Mouse (Mus musculus) myocyte (in vitro differentiated cells): ENCODE results near the gene Sphk1. TPM values are rescaled to one million over a fixed set of nuclear protein-coding genes. Genes with fewer than 3 reads are reported as not detected.

Experiments used
- H3K27me3 ChIP-seq: one replicate; pipeline ENCODE4 v1.6.1; 2011; ENCODE audit not compliant: control insufficient read depth, insufficient read depth, insufficient read length
- H3K36me3 ChIP-seq: one replicate; pipeline ENCODE4 v1.6.1; 2011; ENCODE audit not compliant: control insufficient read depth, insufficient read depth
- H3K4me2 ChIP-seq: one replicate; pipeline ENCODE4 v1.6.1; 2011; ENCODE audit warnings: low read depth, control low read depth
- H3K4me3 ChIP-seq: one replicate; pipeline ENCODE4 v1.5.1; 2011; ENCODE audit warnings: mild to moderate bottlenecking, control low read depth, moderate library complexity
- H3K79me2 ChIP-seq: one replicate; pipeline ENCODE4 v1.6.1; 2011; ENCODE audit not compliant: control insufficient read depth, insufficient read depth
- H3ac ChIP-seq: one replicate; pipeline ENCODE4 v1.6.1; 2011; ENCODE audit not compliant: control insufficient read depth, insufficient read length
- CEBPB ChIP-seq: IDR thresholded peaks from 2 replicates; pipeline ENCODE4 v1.6.1; 2011; ENCODE audit warnings: mild to moderate bottlenecking, moderate library complexity; ENCODE audit not compliant: poor library complexity, insufficient read depth, severe bottlenecking
- E2F4 ChIP-seq: IDR thresholded peaks from one replicate; pipeline ENCODE4 v1.6.1; 2011; ENCODE audit warnings: mild to moderate bottlenecking, control low read depth, moderate library complexity; ENCODE audit not compliant: insufficient read depth
- MAX ChIP-seq: IDR thresholded peaks from one replicate; pipeline ENCODE4 v1.6.1; 2011; ENCODE audit warnings: low read depth, mild to moderate bottlenecking, control low read depth
- MYOD1 ChIP-seq, 3 experiments: IDR thresholded peaks; one replicate each; pipeline ENCODE4 v1.6.1; 2011; ENCODE audit warnings: control low read depth in 2 of 3, low read depth in 2 of 3, mild to moderate bottlenecking in 2 of 3, moderate library complexity in 1 of 3; ENCODE audit not compliant: insufficient read length in 2 of 3, control insufficient read depth in 1 of 3
- MYOG ChIP-seq, 3 experiments: IDR thresholded peaks; one replicate each; pipeline ENCODE4 v1.6.1; 2011; ENCODE audit warnings: control low read depth in 2 of 3, low read depth in 2 of 3, mild to moderate bottlenecking in 2 of 3; ENCODE audit not compliant: insufficient read length in 2 of 3, control insufficient read depth in 1 of 3, insufficient read depth in 1 of 3
- POLR2A ChIP-seq: IDR thresholded peaks from one replicate; pipeline ENCODE4 v1.6.1; 2011; ENCODE audit warnings: low read depth, mild to moderate bottlenecking, control low read depth, moderate library complexity; ENCODE audit not compliant: insufficient read length
- POLR2AphosphoS2 ChIP-seq: IDR thresholded peaks from one replicate; pipeline ENCODE4 v1.6.1; 2011; ENCODE audit warnings: low read depth, control low read depth; ENCODE audit not compliant: insufficient read length
- REST ChIP-seq: IDR thresholded peaks from one replicate; pipeline ENCODE4 v1.6.1; 2011; ENCODE audit warnings: mild to moderate bottlenecking, control low read depth, moderate library complexity; ENCODE audit not compliant: insufficient read depth, insufficient read length
- SRF ChIP-seq: IDR thresholded peaks from one replicate; pipeline ENCODE4 v1.6.1; 2011; ENCODE audit warnings: low read depth; ENCODE audit not compliant: control insufficient read depth, insufficient read length
- TCF12 ChIP-seq: IDR thresholded peaks from one replicate; pipeline ENCODE4 v1.6.1; 2011; ENCODE audit warnings: mild to moderate bottlenecking, control low read depth; ENCODE audit not compliant: poor library complexity, insufficient read depth, severe bottlenecking
- TCF3 ChIP-seq: IDR thresholded peaks from one replicate; pipeline ENCODE4 v1.6.1; 2011; ENCODE audit warnings: low read depth, control low read depth; ENCODE audit not compliant: insufficient read length
- USF1 ChIP-seq: IDR thresholded peaks from one replicate; pipeline ENCODE4 v1.6.1; 2011; ENCODE audit warnings: low read depth, mild to moderate bottlenecking, control low read depth, moderate library complexity
- polyA plus RNA-seq: library from polyadenylated mRNA; unstranded; fragments of >200 nt; fragmentation: generic; extraction: Trizol; gene quantifications from one replicate; pipeline ENCODE4 v1.2.1, GENCODE M21; 2012; ENCODE audit warnings: missing spikeins

The Sphk1 gene
- polyA plus RNA-seq, 1 experiment: 24.5 TPM

GRCm38 (mm10) chr11:116549273-116550038 is 18.7 kb downstream of the Sphk1 start:
- Histone ChIP-seq H3ac (no peak overlapping the region), H3K4me3 (no peak overlapping the region), H3K4me2 (no peak overlapping the region), H3K27me3 (no peaks in the 10 kb centered on the region), H3K79me2 (peaks cover 11% of the 10 kb centered on the region), H3K36me3 (no peaks in the 10 kb centered on the region)
- TF ChIP-seq USF1: no peak

- Histone ChIP-seq H3K4me2 (no peak overlapping the region), H3K79me2 (peaks cover 20% of the 10 kb centered on the region), H3K36me3 (no peaks in the 10 kb centered on the region), H3ac (no peak overlapping the region), H3K27me3 (no peaks in the 10 kb centered on the region), H3K4me3 (no peak overlapping the region)
- TF ChIP-seq E2F4: no peak
- no peak for TF ChIP-seq POLR2AphosphoS2
- no peak for TF ChIP-seq USF1
- TF ChIP-seq MYOG (IDR thresholded peaks at IDR 0.05; ENCODE audit: control insufficient read depth in 1 of 3, insufficient read depth in 1 of 3, insufficient read length in 2 of 3, low read depth in 2 of 3): no peak
- TF ChIP-seq SRF: no peak
- no peak for TF ChIP-seq MAX
- no peak for TF ChIP-seq TCF12
- TF ChIP-seq REST: no peak
- TF ChIP-seq TCF3: no peak
- no peak for TF ChIP-seq POLR2A
Measured at GRCm38 (mm10) chr11:116550748-116551147, 20.0 kb downstream of the Sphk1 start.

- Histone ChIP-seq H3ac (no peak overlapping the region), H3K36me3 (no peaks in the 10 kb centered on the region), H3K4me2 (no peak overlapping the region), H3K79me2 (peaks cover 20% of the 10 kb centered on the region), H3K4me3 (no peak overlapping the region), H3K27me3 (no peaks in the 10 kb centered on the region)
- TF ChIP-seq SRF (no peak), E2F4 (no peak), MYOG (IDR thresholded peaks at IDR 0.05; ENCODE audit: control insufficient read depth in 1 of 3, insufficient read depth in 1 of 3, insufficient read length in 2 of 3, low read depth in 2 of 3) (no peak), TCF3 (no peak), TCF12 (no peak), POLR2AphosphoS2 (no peak), CEBPB (no peak), REST (no peak), MYOD1 (IDR thresholded peaks at IDR 0.05; ENCODE audit: control insufficient read depth in 1 of 3, insufficient read length in 2 of 3, low read depth in 2 of 3) (no peak), USF1 (no peak), POLR2A (no peak), MAX (no peak)
Measured at GRCm38 (mm10) chr11:116552194-116552593, 21.5 kb downstream of the Sphk1 start.

GRCm38 (mm10) chr11:116554171-116554878 is 23.6 kb downstream of the Sphk1 start:
- TF ChIP-seq TCF3 (no peak), POLR2AphosphoS2 (no peak), CEBPB (no peak), MYOG (IDR thresholded peaks at IDR 0.05; ENCODE audit: control insufficient read depth in 1 of 3, insufficient read depth in 1 of 3, insufficient read length in 2 of 3, low read depth in 2 of 3) (no peak), TCF12 (no peak), MYOD1 (IDR thresholded peaks at IDR 0.05; ENCODE audit: control insufficient read depth in 1 of 3, insufficient read length in 2 of 3, low read depth in 2 of 3) (no peak), SRF (no peak), E2F4 (no peak), MAX (no peak), POLR2A (no peak), REST (no peak), USF1 (no peak)
- H3K4me2 ChIP-seq: no peak overlapping the region
- no peak overlapping the region for H3K4me3 ChIP-seq

GRCm38 (mm10) chr11:116555572-116555971 is 24.8 kb downstream of the Sphk1 start:
- Histone ChIP-seq H3K36me3 (no peaks in the 10 kb centered on the region), H3K4me2 (no peak overlapping the region), H3K4me3 (no peak overlapping the region), H3ac (no peak overlapping the region), H3K79me2 (peaks cover 15% of the 10 kb centered on the region), H3K27me3 (no peaks in the 10 kb centered on the region)
- TF ChIP-seq E2F4: no peak

More at GRCm38 (mm10) chr11:116554171-116554878, 23.6 kb downstream of the Sphk1 start:
- Histone ChIP-seq H3ac (no peak overlapping the region), H3K27me3 (no peaks in the 10 kb centered on the region), H3K36me3 (no peaks in the 10 kb centered on the region), H3K79me2 (peaks cover 13% of the 10 kb centered on the region)
